Mouse (Mus musculus): ENCODE measurements around the gene Pinlyp. TPM values are rescaled to one million over a fixed set of nuclear protein-coding genes. Genes with fewer than 3 reads are reported as not detected.
A peak's percentile ranks its signal among the peaks of the same experiment; 100 is the strongest.

Pinlyp gene
- polyA plus RNA-seq, 1 experiment from 2014 or later, result 7.8 TPM

DNA sequence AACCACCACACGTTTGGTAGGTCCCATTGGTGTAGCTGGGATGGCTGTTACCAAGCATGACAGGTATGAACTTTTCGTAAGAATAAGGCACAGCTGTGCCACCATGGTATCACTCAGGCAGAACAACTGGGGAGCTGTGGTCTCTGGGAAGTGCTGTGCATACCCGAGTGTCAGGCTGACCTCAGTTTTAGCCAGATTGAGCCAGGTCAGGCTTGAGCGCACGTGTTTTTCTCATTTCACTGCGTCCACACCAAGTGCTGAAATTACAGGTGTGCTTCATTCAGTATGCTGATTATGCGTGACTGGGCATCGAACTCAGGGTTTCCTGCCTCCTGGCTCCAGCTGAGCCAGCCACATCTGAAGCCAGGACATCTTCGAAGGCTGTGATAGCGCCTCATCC is 9.9 kb upstream of the Pinlyp start:
- 91% methylated on average over 10 of the region's 10 CpGs for whole genome bisulfite sequencing
- ATAC-seq (ENCODE audit: insufficient number of reproducible peaks, low FRiP score, low TSS enrichment, low read depth), result no peak
- H3K27ac ChIP-seq, result no peak overlapping the region
- H3K4me1 ChIP-seq, result no peaks in the 10 kb centered on the region
- no peak overlapping the region for H3K4me3 ChIP-seq
- no peak overlapping the region for H3K4me2 ChIP-seq
- H3K27me3 ChIP-seq, result no peaks in the 10 kb centered on the region
- peaks cover 70% of the 10 kb centered on the region for H3K36me3 ChIP-seq
- no peaks in the 10 kb centered on the region for H3K9me3 ChIP-seq
- H3K9ac ChIP-seq, result no peak overlapping the region

DNA sequence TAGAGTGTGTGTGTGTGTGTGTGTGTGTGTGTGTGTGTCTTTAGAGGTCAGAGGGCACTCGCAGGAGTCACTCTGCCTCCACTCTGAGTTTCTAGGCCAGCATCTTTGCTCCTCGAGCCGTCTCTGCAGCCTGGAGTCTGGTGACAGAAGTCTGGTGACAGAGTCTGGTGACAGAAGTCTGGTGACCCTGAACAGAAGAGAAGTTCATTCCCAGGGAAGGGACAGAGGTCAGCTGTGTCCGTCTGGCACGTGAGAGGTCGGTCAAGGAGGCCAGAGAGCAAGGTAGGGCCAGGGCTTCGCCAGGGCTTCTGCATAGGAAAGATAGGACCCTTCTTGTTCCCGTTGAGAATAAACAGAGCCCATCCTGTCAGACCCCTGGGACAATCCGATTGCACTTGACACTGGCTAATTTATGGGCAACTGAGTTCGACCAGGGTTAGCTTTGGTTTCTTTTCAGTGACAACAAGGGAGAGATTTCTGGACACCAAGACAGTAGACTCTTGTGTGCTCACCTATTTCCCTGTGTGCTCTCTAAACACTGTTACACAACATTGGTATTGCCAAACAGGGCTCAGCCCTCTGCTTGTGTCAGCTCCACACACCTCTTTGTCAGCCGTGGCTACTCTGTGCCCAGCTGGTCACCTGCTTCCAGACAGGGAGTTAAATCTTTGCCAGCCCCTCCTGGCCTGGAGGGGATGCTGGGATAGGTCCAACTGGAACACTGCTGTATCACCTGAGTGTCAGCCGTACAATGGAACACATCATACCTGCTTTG is 6.3 kb upstream of the Pinlyp start:
- Histone ChIP-seq H3K4me3 (no peak overlapping the region), H3K9me3 (no peaks in the 10 kb centered on the region), H3K36me3 (peaks cover 70% of the 10 kb centered on the region), H3K27me3 (no peaks in the 10 kb centered on the region), H3K9ac (no peak overlapping the region), H3K27ac (no peak overlapping the region), H3K4me1 (peaks cover 10% of the 10 kb centered on the region), H3K4me2 (no peak overlapping the region)
- WGBS, result 90% methylated on average over 12 of the region's 12 CpGs
- no peak for ATAC-seq (ENCODE audit: insufficient number of reproducible peaks, low FRiP score, low TSS enrichment, low read depth)

DNA sequence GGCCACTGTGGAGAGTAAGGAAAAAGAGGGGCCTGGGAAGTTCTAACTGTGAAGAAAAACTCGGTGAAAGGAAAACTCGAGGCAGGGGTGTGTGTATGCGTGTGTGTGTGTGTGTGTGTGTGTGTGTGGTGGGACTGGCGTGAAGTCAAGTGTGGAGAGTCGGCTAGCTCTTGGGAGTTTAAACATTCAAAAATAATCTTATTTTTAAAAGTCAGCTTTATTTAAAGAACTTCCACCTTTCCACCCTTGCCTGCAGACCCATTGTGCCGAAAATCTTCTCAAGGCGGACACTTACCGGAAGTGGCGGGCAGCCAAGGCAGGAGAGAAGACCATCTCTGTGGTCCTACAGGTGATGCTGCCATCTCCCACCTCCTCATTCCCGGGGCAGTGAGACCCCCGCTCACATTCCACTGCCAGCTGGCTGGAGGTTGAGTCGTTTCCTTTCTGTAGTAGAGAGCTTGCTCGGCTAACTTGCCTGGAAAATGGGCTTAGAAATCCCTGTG is 1.7 kb upstream of the Pinlyp start:
- 23% methylated on average over 13 of the region's 13 CpGs for WGBS
- Histone ChIP-seq H3K27ac (peak overlapping the region; percentile 87), H3K4me3 (peak overlapping the region; percentile 78), H3K4me2 (peak overlapping the region; percentile 66), H3K9ac (peak overlapping the region; percentile 74), H3K36me3 (peaks cover 39% of the 10 kb centered on the region), H3K27me3 (no peaks in the 10 kb centered on the region), H3K4me1 (peaks cover 21% of the 10 kb centered on the region), H3K9me3 (no peaks in the 10 kb centered on the region)
- no peak for ATAC-seq (ENCODE audit: insufficient number of reproducible peaks, low FRiP score, low TSS enrichment, low read depth)

DNA sequence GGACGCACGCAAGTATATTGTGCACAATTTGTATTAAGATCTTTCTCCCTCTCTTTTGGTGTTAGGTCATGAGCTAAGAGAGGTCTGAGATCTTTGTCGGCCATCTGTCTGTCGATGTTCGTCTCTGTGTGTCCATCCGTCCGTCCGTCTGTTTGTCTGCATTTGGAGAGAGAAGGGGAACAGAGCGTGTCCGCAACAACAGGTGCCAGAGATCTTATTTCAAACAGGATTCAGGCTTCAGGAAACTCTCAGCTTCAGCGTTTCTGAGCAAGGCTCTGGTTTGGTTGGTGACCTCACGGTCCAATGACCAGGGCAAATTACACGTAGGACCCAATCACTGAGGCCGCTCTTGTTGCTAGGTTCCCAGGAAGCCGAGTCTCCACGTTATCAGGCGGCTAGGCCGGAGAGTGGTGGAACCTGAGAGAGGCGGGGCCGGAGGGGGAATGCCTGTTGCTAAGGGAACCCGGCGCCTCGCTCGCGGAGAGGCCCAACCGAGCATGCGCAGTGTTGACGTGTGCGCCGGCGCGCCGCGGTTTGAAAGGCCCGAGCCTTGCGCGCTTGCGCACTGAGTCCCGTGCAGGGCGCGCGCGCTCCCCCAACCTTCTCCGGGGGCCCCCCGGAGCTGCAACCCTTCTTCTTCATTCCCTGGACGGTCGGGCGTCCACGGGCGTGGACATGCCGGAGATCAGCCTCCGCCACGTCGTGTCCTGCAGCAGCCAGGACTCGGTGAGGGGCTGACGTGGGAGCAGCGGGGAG is 894 bp upstream of the Pinlyp start:
- peak; percentile 98 for ATAC-seq (ENCODE audit: insufficient number of reproducible peaks, low FRiP score, low TSS enrichment, low read depth)
- Histone ChIP-seq H3K27ac (peak overlapping the region; percentile 87), H3K27me3 (no peaks in the 10 kb centered on the region), H3K4me2 (peak overlapping the region; percentile 66), H3K4me1 (peaks cover 21% of the 10 kb centered on the region), H3K9ac (peak overlapping the region; percentile 74), H3K9me3 (no peaks in the 10 kb centered on the region), H3K4me3 (peak overlapping the region; percentile 78), H3K36me3 (peaks cover 33% of the 10 kb centered on the region)
- WGBS, result under 1% methylated on average over 57 of the region's 57 CpGs

DNA sequence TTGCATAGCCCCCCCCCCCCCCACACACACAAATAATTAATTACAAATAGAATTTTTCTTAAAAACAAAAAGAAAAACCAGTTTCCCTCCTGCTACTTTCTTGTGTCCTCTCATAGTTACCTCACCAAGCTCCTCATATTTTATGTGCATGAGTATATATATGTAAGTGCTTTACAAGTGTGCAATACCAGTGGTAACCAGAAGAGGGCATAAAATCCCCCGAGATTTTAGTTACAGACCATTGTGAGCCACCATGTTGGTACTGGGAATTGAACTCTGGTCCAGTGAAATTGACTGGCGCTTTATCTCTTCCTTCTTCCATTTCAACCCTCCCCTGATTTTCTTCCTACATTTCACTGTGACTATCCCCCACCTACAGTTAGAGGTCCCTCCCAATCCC is 1.4 kb downstream of the Pinlyp start:
- H3K4me2 ChIP-seq, result no peak overlapping the region
- no peaks in the 10 kb centered on the region for H3K27me3 ChIP-seq
- H3K4me1 ChIP-seq, result peaks cover 21% of the 10 kb centered on the region
- 85% methylated on average over 2 of the region's 2 CpGs for WGBS
- H3K9me3 ChIP-seq, result no peaks in the 10 kb centered on the region
- H3K9ac ChIP-seq, result no peak overlapping the region
- H3K36me3 ChIP-seq, result peaks cover 14% of the 10 kb centered on the region
- H3K4me3 ChIP-seq, result no peak overlapping the region
- no peak for ATAC-seq (ENCODE audit: insufficient number of reproducible peaks, low FRiP score, low TSS enrichment, low read depth)
- no peak overlapping the region for H3K27ac ChIP-seq

DNA sequence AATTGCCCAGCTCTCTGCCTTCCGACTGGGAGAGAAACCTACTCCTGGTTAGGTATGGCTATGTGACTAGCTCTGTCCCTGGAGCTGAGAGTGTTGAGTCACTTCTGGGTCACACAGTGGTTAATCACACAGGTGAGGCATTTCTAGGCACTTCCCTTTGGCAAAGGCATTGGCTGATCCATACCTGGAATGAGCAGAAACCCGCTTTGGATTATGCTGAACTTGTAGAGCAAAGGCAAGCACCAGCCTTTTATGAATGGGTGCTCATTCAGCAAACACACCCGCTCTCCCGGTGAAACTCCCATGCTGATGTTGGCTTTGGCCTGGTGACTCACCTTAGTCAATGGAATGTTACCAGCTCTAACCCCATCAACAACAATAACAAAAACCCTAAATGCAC is 6.2 kb downstream of the Pinlyp start:
- no peak overlapping the region for H3K27ac ChIP-seq
- H3K36me3 ChIP-seq, result peaks cover 14% of the 10 kb centered on the region
- WGBS, result 86% methylated on average over 4 of the region's 4 CpGs
- H3K9me3 ChIP-seq, result no peaks in the 10 kb centered on the region
- H3K4me3 ChIP-seq, result no peak overlapping the region
- no peak overlapping the region for H3K4me2 ChIP-seq
- no peaks in the 10 kb centered on the region for H3K4me1 ChIP-seq
- no peak for ATAC-seq (ENCODE audit: insufficient number of reproducible peaks, low FRiP score, low TSS enrichment, low read depth)
- H3K27me3 ChIP-seq, result no peaks in the 10 kb centered on the region
- H3K9ac ChIP-seq, result no peak overlapping the region

DNA sequence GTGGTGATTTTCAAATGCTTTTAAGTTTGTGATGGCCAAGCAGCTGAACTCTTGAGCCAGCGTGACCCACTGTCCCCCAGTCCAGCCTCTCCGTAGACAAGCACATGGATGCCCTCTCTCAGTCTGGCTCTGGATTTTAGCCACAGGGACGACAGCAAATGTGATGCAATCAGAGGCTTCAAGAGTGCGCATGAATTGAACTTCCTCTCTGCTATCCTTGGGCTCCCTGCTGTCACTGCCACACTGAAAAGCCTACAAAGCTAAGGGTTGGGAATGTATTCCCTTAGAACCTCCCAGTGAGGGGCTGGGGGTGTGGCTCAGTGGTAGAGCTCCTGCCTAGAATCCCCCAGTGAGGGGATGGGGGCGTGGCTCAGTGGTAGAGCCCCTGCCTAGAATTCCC is 7.2 kb downstream of the Pinlyp start:
- Histone ChIP-seq H3K27ac (no peak overlapping the region), H3K4me1 (peaks cover 8% of the 10 kb centered on the region), H3K27me3 (peaks cover 2% of the 10 kb centered on the region; the same call in 1 of the 2 replicates), H3K36me3 (peaks cover 24% of the 10 kb centered on the region), H3K4me3 (no peak overlapping the region), H3K4me2 (no peak overlapping the region), H3K9ac (no peak overlapping the region), H3K9me3 (no peaks in the 10 kb centered on the region)
- 77% methylated on average over 5 of the region's 5 CpGs for WGBS
- ATAC-seq (ENCODE audit: insufficient number of reproducible peaks, low FRiP score, low TSS enrichment, low read depth), result no peak

DNA sequence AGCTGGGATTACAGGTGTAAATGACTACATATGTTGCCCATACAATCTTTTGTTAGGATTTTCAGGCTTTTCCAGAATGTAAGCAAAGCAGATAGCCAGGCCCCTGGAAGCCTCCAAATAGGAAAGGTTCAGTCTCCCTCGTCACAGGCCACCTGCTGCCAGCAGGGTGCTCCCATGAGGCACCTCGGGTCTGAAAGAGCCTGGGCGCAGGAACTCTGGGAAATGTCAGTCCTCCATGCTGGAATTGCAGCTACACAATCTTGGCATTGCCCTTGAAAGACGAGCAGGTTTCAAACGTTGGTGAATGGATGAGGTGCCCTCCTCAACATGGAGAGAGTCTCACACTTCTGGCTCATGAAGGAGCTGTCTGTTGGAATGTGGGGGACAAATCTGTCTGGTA is 7.8 kb downstream of the Pinlyp start:
- no peak overlapping the region for H3K27ac ChIP-seq
- WGBS, result 41% methylated on average over 5 of the region's 5 CpGs
- no peak overlapping the region for H3K4me3 ChIP-seq
- H3K9me3 ChIP-seq, result no peaks in the 10 kb centered on the region
- no peak for ATAC-seq (ENCODE audit: insufficient number of reproducible peaks, low FRiP score, low TSS enrichment, low read depth)
- H3K4me1 ChIP-seq, result peaks cover 14% of the 10 kb centered on the region
- peaks cover 7% of the 10 kb centered on the region; the same call in 1 of the 2 replicates for H3K27me3 ChIP-seq
- no peak overlapping the region for H3K4me2 ChIP-seq
- peaks cover 30% of the 10 kb centered on the region for H3K36me3 ChIP-seq
- H3K9ac ChIP-seq, result no peak overlapping the region

DNA sequence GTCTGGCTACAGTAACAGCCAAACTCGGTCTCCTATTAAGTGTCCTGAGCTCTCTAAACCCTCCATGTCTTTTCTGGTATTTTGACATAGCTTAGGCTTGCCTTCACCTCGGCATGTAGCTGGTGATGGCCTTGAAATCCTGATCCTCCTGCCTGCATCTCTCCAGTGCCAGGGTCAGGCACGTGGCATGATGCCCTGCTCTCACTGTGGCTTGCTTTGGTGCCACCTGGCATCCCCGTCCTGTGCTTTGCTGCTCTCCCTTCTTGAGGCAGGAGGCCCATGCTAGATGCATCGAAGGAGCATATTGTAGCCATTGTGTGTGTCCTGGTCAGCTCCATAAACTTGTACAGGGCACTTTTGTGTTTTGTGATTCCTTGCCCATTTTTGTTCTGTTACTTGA is 8.3 kb downstream of the Pinlyp start:
- Histone ChIP-seq H3K4me1 (peaks cover 15% of the 10 kb centered on the region), H3K27me3 (peaks cover 8% of the 10 kb centered on the region; the same call in 1 of the 2 replicates), H3K36me3 (peaks cover 31% of the 10 kb centered on the region), H3K4me2 (no peak overlapping the region), H3K27ac (no peak overlapping the region), H3K4me3 (no peak overlapping the region), H3K9me3 (no peaks in the 10 kb centered on the region), H3K9ac (no peak overlapping the region)
- WGBS, result 72% methylated on average over 5 of the region's 5 CpGs
- ATAC-seq (ENCODE audit: insufficient number of reproducible peaks, low FRiP score, low TSS enrichment, low read depth), result no peak

DNA sequence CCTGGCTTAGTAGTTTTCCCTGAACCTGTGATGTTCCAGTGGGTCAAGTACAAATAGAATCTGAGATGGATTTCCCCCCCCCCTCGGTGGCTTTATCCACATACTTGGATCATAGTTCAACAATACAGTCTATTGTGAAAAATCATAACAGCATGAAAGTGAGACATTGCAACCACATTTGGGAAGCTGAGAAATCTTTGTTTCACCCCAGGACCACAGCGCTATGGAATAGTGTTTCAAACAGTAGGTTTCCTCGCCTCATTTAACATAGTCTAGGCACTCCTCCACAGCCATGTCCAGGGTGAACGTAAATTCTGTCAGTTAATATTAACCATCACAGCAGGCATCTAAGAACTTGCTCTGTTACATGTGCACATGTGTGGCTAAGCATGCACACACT is 8.8 kb downstream of the Pinlyp start:
- Histone ChIP-seq H3K27me3 (peaks cover 8% of the 10 kb centered on the region; the same call in 1 of the 2 replicates), H3K36me3 (peaks cover 31% of the 10 kb centered on the region), H3K9ac (no peak overlapping the region), H3K4me3 (no peak overlapping the region), H3K4me2 (no peak overlapping the region), H3K27ac (no peak overlapping the region), H3K9me3 (no peaks in the 10 kb centered on the region), H3K4me1 (peaks cover 20% of the 10 kb centered on the region)
- WGBS, result 75% methylated on average over 4 of the region's 4 CpGs
- no peak for ATAC-seq (ENCODE audit: insufficient number of reproducible peaks, low FRiP score, low TSS enrichment, low read depth)

DNA sequence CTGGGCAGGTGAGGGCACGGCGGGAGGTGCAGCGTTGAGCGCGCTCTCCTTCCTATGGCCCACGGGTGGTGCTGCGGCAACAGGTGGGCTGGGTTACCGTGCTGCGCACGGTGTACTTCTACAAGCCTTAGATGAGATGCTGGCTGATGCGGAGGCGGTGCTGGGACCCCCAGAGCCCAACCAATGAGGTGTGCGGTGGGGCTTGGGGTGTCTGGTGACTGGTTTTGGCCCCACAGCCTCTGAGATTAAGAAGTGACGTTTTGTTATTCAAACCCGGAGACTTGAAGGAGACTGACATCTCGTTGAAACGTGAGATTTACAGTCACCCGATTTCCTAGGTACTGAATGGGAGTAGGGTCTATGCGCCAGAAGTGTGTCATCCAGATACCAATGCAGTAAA is 11.6 kb downstream of the Pinlyp start:
- ATAC-seq (ENCODE audit: insufficient number of reproducible peaks, low FRiP score, low TSS enrichment, low read depth), result no peak
- Histone ChIP-seq H3K9ac (no peak overlapping the region), H3K27ac (no peak overlapping the region), H3K36me3 (peaks cover 31% of the 10 kb centered on the region), H3K4me2 (no peak overlapping the region), H3K4me1 (peaks cover 35% of the 10 kb centered on the region), H3K9me3 (no peaks in the 10 kb centered on the region), H3K27me3 (peaks cover 8% of the 10 kb centered on the region; the same call in 1 of the 2 replicates), H3K4me3 (no peak overlapping the region)
- WGBS, result 42% methylated on average over 19 of the region's 19 CpGs

DNA sequence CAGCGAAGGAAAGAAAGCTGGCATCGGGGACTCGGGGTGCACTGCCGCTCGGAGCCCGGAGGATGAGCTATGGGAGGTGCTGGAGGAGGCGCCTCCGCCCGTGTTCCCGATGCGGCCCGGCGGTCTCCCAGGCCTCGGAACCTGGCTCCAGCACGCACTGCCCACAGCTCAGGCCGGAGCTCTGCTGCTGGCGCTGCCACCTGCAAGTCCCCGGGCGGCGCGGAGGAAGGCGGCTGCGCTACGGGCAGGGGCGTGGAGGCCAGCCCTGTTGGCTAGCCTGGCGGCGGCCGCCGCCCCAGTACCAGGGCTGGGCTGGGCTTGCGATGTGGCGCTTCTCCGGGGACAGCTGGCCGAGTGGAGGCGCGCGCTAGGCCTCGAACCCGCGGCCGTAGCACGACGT is 12.1 kb downstream of the Pinlyp start:
- H3K4me3 ChIP-seq, result no peak overlapping the region
- H3K4me1 ChIP-seq, result peaks cover 38% of the 10 kb centered on the region
- 38% methylated on average over 40 of the region's 42 CpGs for WGBS
- no peak overlapping the region for H3K9ac ChIP-seq
- ATAC-seq (ENCODE audit: insufficient number of reproducible peaks, low FRiP score, low TSS enrichment, low read depth), result no peak
- peaks cover 8% of the 10 kb centered on the region; the same call in 1 of the 2 replicates for H3K27me3 ChIP-seq
- H3K36me3 ChIP-seq, result peaks cover 31% of the 10 kb centered on the region
- H3K9me3 ChIP-seq, result no peaks in the 10 kb centered on the region
- H3K4me2 ChIP-seq, result no peak overlapping the region
- H3K27ac ChIP-seq, result no peak overlapping the region
